Mouse (Mus musculus): Measurements from ENCODE around the gene Atad3a.

- TF ChIP-seq CTCF (IDR thresholded peaks at IDR 0.05; ENCODE audit: extremely low read depth, insufficient read depth, insufficient read length, insufficient replicate concordance) (0 out of 2 replicates have a peak, but pooled peaks have one; percentile 18), POLR2A (IDR thresholded peaks at IDR 0.05; ENCODE audit: low read depth, low read length) (no peak; the same call in 1 of the 2 replicates)
Measured at GRCm38 (mm10) chr4:155694482-155695401, 66.2 kb downstream of the Atad3a start.

All from spleen, adult 2 months (tissue).